In genomic region chr5:65019823-65020222, GRCm38 (mm10) we compare ENCODE assay signal across 9 mouse cellular contexts. TPM values are rescaled to one million over a fixed set of nuclear protein-coding genes. Genes with fewer than 3 reads are reported as not detected.
DNase-seq lines count a peak whose midpoint lies in the region; ATAC-seq lines count a peak whose summit lies in the region.
"Had no signal": no experiment of that assay in that cellular context is flagged by ENCODE, and none has a peak within 500 bp of the region (broad histone marks: within the 10 kb centered on the region; RNA-seq: fewer than 3 reads in every experiment).

No protein-coding gene starts in this region.

- H3K4me1 ChIP-seq in hindbrain, embryonic 16.5 days (ENCODE audit: control insufficient read depth, insufficient read depth, low read depth, low read length): peaks cover 7% of the 10 kb centered on the region; the same call in 1 of the 2 replicates
- H3K4me1 ChIP-seq: lung, embryonic 15.5 days had no signal

- H3K27me3 ChIP-seq in hindbrain, embryonic 16.5 days (replicated peaks; ENCODE audit: control insufficient read depth, insufficient read depth, low read length): no peaks in the 10 kb centered on the region
- H3K27me3 ChIP-seq: lung, embryonic 15.5 days had no signal

- H3K9ac ChIP-seq in hindbrain, embryonic 16.5 days (ENCODE audit: low read depth, low read length): no peak overlapping the region
- H3K9ac ChIP-seq: lung, embryonic 15.5 days had no signal

- 40% methylated on average over 7 of the region's 7 CpGs for WGBS in hindbrain, embryonic 16.5 days

- H3K27ac ChIP-seq in hindbrain, embryonic 16.5 days (ENCODE audit: low read depth, low read length): peak overlapping the region; percentile 44
- H3K27ac ChIP-seq: lung, embryonic 15.5 days had no signal

- H3K36me3 ChIP-seq in hindbrain, embryonic 16.5 days (ENCODE audit: control insufficient read depth, insufficient read depth, low read length): no peaks in the 10 kb centered on the region

- intact Hi-C loops in left cerebral cortex, postnatal 4 days (cut with DNase I): no loop called here

- peak; percentile 85 for DNase-seq in left cerebral cortex, postnatal 4 days
- no peak for DNase-seq in left cerebral cortex, adult 18-20 months (ENCODE audit: low spot score in 2 of 2)
- peak; percentile 74 for DNase-seq in MN1 (ENCODE audit: low spot score)
- DNase-seq in cerebellum, adult 11 months: peak; percentile 85
- peak; percentile 49 for DNase-seq in lung, postnatal 14 days
- DNase-seq in urinary bladder, adult 2 months (ENCODE audit: low spot score): no peak
- DNase-seq in yolk sac, embryonic 10.5 days (ENCODE audit: low spot score): no peak

- H3K4me2 ChIP-seq in hindbrain, embryonic 16.5 days (ENCODE audit: low read length): peak overlapping the region; percentile 27
- H3K4me2 ChIP-seq: lung, embryonic 15.5 days had no signal

- no peaks in the 10 kb centered on the region for H3K9me3 ChIP-seq in hindbrain, embryonic 16.5 days (ENCODE audit: control insufficient read depth, low read length)
- H3K9me3 ChIP-seq: lung, embryonic 15.5 days had no signal

- ATAC-seq in hindbrain, embryonic 16.5 days: peak; percentile 90

- H3K4me3 ChIP-seq in hindbrain, embryonic 16.5 days (ENCODE audit: low read length): no peak overlapping the region
- H3K4me3 ChIP-seq: lung, embryonic 15.5 days had no signal

RNA-seq across cellular contexts. Expression of gene Fam114a1, which starts 50.0 kb away (rescaled TPM):
- 1 to 10 TPM; 4.5 to 5.1 TPM for total RNA-seq in left cerebral cortex, postnatal 4 days (2021)
- total RNA-seq in left cerebral cortex, adult 18-20 months (2021): 1 to 10 TPM; 4.3 to 5.7 TPM
- 9.6 and 11.5 TPM in 2 replicates for polyA plus RNA-seq in hindbrain, embryonic 16.5 days (2015; fragmentation: Nextera tagmentation; extraction: Ambion mirVana)
- 73.8 and 75.7 TPM in 2 replicates for polyA plus RNA-seq in urinary bladder, adult 2 months (2012; rRNA removed)

RNA-seq across cellular contexts. Expression of gene Tlr6, which starts 59.9 kb away (rescaled TPM):
- 1 to 10 TPM in 1 of 2 experiments, under 1 TPM in 1; 0.91 to 2.5 TPM for total RNA-seq in left cerebral cortex, postnatal 4 days (2021)
- total RNA-seq in left cerebral cortex, adult 18-20 months (2021): under 1 TPM; 0.33 to 0.70 TPM
- 0.25 and 0.31 TPM in 2 replicates for polyA plus RNA-seq in hindbrain, embryonic 16.5 days (2015; fragmentation: Nextera tagmentation; extraction: Ambion mirVana)
- polyA plus RNA-seq in urinary bladder, adult 2 months (2012; rRNA removed): 1.7 and 1.8 TPM in 2 replicates

Comparison
In these comparisons a context has a peak if more than half of its experiments do, and no peak if none do; other contexts are left out.
1. DNase-seq: peak in left cerebral cortex, postnatal 4 days (single experiment), MN1 (single experiment), cerebellum, adult 11 months (single experiment) and lung, postnatal 14 days (single experiment); none in left cerebral cortex, adult 18-20 months (0 of 2), urinary bladder, adult 2 months (single experiment) and yolk sac, embryonic 10.5 days (single experiment).